Mouse (Mus musculus): Measurements from ENCODE around the gene Gm17078. TPM values are rescaled to one million over a fixed set of nuclear protein-coding genes. Genes with fewer than 3 reads are reported as not detected.
"Not testable (repeated sequence)": the region's sequence is repeated elsewhere in the genome, so short reads cannot be mapped to it uniquely, and the experiment has no call there.

Gene Gm17078
- not detected in 2 replicates for polyA plus RNA-seq (2012; rRNA removed)

- no peaks in the 10 kb centered on the region for H3K27me3 ChIP-seq (ENCODE audit: control insufficient read depth, insufficient read depth, low read length)
- no peaks in the 10 kb centered on the region for H3K4me1 ChIP-seq (ENCODE audit: control insufficient read depth, insufficient read depth, low read length)
- TF ChIP-seq CTCF (IDR thresholded peaks at IDR 0.05; ENCODE audit: borderline replicate concordance, insufficient read depth, low read depth, low read length) (no peak), POLR2A (IDR thresholded peaks at IDR 0.05; ENCODE audit: borderline replicate concordance, insufficient read depth, low read length) (no peak)
- H3K27ac ChIP-seq (ENCODE audit: insufficient read depth, low read length): no peak within 1 kb of the TSS
- H3K4me3 ChIP-seq (replicated peaks; ENCODE audit: insufficient read depth, low read depth, low read length): no peak within 1 kb of the TSS
- WGBS: 80% methylated on average over 1 of the region's 1 CpGs
- DNase-seq: no peak
Measured at GRCm38 (mm10) chr14:51611210-51611609, at the start of gene Gm17078. Gene Gm17078 (minus strand): TSS chr14:51611310.

GRCm38 (mm10) chr14:51635566-51635965, 24.5 kb upstream of the Gm17078 start, which contains the start of gene Gm4181:
Gene Gm4181 (minus strand): TSS chr14:51635666.
- H3K27ac ChIP-seq (ENCODE audit: insufficient read depth, low read length); H3K4me1 ChIP-seq (ENCODE audit: control insufficient read depth, insufficient read depth, low read length); DNase-seq; H3K4me3 ChIP-seq (replicated peaks; ENCODE audit: insufficient read depth, low read depth, low read length); H3K27me3 ChIP-seq (ENCODE audit: control insufficient read depth, insufficient read depth, low read length): not testable (repeated sequence)
- WGBS: 73% methylated on average over 1 of the region's 1 CpGs

- not testable (repeated sequence) for H3K4me1 ChIP-seq (ENCODE audit: control insufficient read depth, insufficient read depth, low read length); H3K4me3 ChIP-seq (replicated peaks; ENCODE audit: insufficient read depth, low read depth, low read length); H3K27ac ChIP-seq (ENCODE audit: insufficient read depth, low read length); H3K27me3 ChIP-seq (ENCODE audit: control insufficient read depth, insufficient read depth, low read length)
- WGBS: 100% methylated on average over 1 of the region's 1 CpGs
- peak; percentile 9 to 12 for DNase-seq
Measured at GRCm38 (mm10) chr14:51632426-51632825, 21.3 kb upstream of the Gm17078 start.

- WGBS: 92% methylated on average over 4 of the region's 4 CpGs
- not testable (repeated sequence) for H3K27ac ChIP-seq (ENCODE audit: insufficient read depth, low read length); DNase-seq
Measured at GRCm38 (mm10) chr14:51592039-51592438, 19.1 kb downstream of the Gm17078 start, which contains the start of gene Gm17174. Gene Gm17174 (minus strand): TSS chr14:51592139.

GRCm38 (mm10) chr14:51573963-51574362, 37.1 kb downstream of the Gm17078 start, which contains the start of gene Gm17175:
Gene Gm17175 (minus strand): TSS chr14:51574063.
- H3K27me3 ChIP-seq (ENCODE audit: control insufficient read depth, insufficient read depth, low read length); H3K27ac ChIP-seq (ENCODE audit: insufficient read depth, low read length): not testable (repeated sequence)
- 88% methylated on average over 2 of the region's 2 CpGs for WGBS

More at GRCm38 (mm10) chr14:51592039-51592438, 19.1 kb downstream of the Gm17078 start, which contains the start of gene Gm17174:
- not testable (repeated sequence) for H3K27me3 ChIP-seq (ENCODE audit: control insufficient read depth, insufficient read depth, low read length); H3K4me1 ChIP-seq (ENCODE audit: control insufficient read depth, insufficient read depth, low read length); H3K4me3 ChIP-seq (replicated peaks; ENCODE audit: insufficient read depth, low read depth, low read length)

More at GRCm38 (mm10) chr14:51573963-51574362, 37.1 kb downstream of the Gm17078 start, which contains the start of gene Gm17175:
- H3K4me3 ChIP-seq (replicated peaks; ENCODE audit: insufficient read depth, low read depth, low read length); DNase-seq; H3K4me1 ChIP-seq (ENCODE audit: control insufficient read depth, insufficient read depth, low read length): not testable (repeated sequence)

Other genes starting within 250 kb of the Gm17078 start
- gene Gm7247, start 249.6 kb downstream of the Gm17078 start, polyA plus RNA-seq (2012; rRNA removed): not detected in 2 replicates
- not detected in 2 replicates for gene Vmn2r88, start 200.5 kb downstream of the Gm17078 start, polyA plus RNA-seq (2012; rRNA removed)
- not detected in 2 replicates for gene Vmn2r89, start 159.5 kb downstream of the Gm17078 start, polyA plus RNA-seq (2012; rRNA removed)
- not detected in 2 replicates for gene Gm5622, start 58.5 kb downstream of the Gm17078 start, polyA plus RNA-seq (2012; rRNA removed)
- gene Gm17175, start 37.2 kb downstream of the Gm17078 start, polyA plus RNA-seq (2012; rRNA removed): not detected in 2 replicates
- not detected in 2 replicates for gene Gm17174, start 19.2 kb downstream of the Gm17078 start, polyA plus RNA-seq (2012; rRNA removed)
- not detected in 2 replicates for gene Gm4181, start 24.4 kb upstream of the Gm17078 start, polyA plus RNA-seq (2012; rRNA removed)
- gene Gm17079, start 84.2 kb upstream of the Gm17078 start, polyA plus RNA-seq (2012; rRNA removed): not detected in 2 replicates
- gene Gm5800, start 105.9 kb upstream of the Gm17078 start, polyA plus RNA-seq (2012; rRNA removed): not detected in 2 replicates
- not detected in 2 replicates for gene Ang4, start 162.3 kb upstream of the Gm17078 start, polyA plus RNA-seq (2012; rRNA removed)
- gene AY358078, start 188.7 kb upstream of the Gm17078 start, polyA plus RNA-seq (2012; rRNA removed): not detected in 2 replicates
- gene Ear6, start 242.4 kb upstream of the Gm17078 start, polyA plus RNA-seq (2012; rRNA removed): not detected in 2 replicates